Mouse (Mus musculus): ENCODE measurements at regions not wholly inside any gene's neighbourhood (a gene's known extent, or its start where the extent isn't known, plus 50 kb on each side); places are given as distances from the start of the nearest gene placed in this dataset.

GRCm38 (mm10) chrX:68245753-68246152 lies 324.5 kb upstream of the 4933436I01Rik start:
- 85% methylated on average over 4 of the region's 4 CpGs for WGBS
- TF ChIP-seq CTCF (IDR thresholded peaks at IDR 0.05; ENCODE audit: low read depth), result no peak
- ATAC-seq, result no peak

DNA sequence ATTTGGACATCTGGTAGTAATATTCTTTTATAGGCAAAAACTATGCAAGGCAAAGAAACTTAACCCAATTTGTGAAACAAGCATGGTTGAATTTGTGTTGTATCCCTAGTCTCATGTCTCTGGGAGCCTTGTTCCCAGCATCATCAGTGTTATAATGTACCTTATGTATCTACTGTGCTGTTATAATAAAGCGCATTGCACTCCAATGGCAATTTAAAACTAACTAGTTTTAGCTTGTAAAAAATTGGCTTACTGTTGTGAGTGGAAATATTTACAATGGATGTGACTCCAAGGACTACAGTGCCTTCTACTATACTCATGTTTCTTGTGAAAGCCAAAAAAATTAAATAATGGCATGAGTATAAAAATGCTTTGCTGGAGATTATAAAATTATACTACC lies 322.7 kb upstream of the 4933436I01Rik start:
- ATAC-seq, result no peak
- H3K4me1 ChIP-seq (ENCODE audit: insufficient read depth), result no peaks in the 10 kb centered on the region
- no peak for TF ChIP-seq CTCF (IDR thresholded peaks at IDR 0.05; ENCODE audit: low read depth)
- H3K4me2 ChIP-seq (ENCODE audit: low read depth), result no peak overlapping the region
- 92% methylated on average over 1 of the region's 1 CpGs for WGBS
- DNase-seq, result no peak
- no peak overlapping the region for H3K9ac ChIP-seq
- no peak overlapping the region for H3K4me3 ChIP-seq (ENCODE audit: low read depth, low read length)
- no peak overlapping the region for H3K27ac ChIP-seq (ENCODE audit: low read depth, low read length)
- H3K9me3 ChIP-seq (ENCODE audit: low read length), result no peaks in the 10 kb centered on the region
- H3K36me3 ChIP-seq (ENCODE audit: insufficient read depth), result no peaks in the 10 kb centered on the region
- no peaks in the 10 kb centered on the region for H3K27me3 ChIP-seq (ENCODE audit: insufficient read depth, low read length)

More at GRCm38 (mm10) chrX:68245753-68246152, 324.5 kb upstream of the 4933436I01Rik start:
- Histone ChIP-seq H3K27me3 (ENCODE audit: insufficient read depth, low read length) (no peaks in the 10 kb centered on the region), H3K36me3 (ENCODE audit: insufficient read depth) (no peaks in the 10 kb centered on the region), H3K9me3 (ENCODE audit: low read length) (no peaks in the 10 kb centered on the region), H3K27ac (ENCODE audit: low read depth, low read length) (no peak overlapping the region), H3K9ac (no peak overlapping the region), H3K4me2 (ENCODE audit: low read depth) (no peak overlapping the region), H3K4me1 (ENCODE audit: insufficient read depth) (no peaks in the 10 kb centered on the region), H3K4me3 (ENCODE audit: low read depth, low read length) (no peak overlapping the region)
- peak; percentile 9 for DNase-seq
